24 mouse cellular contexts compared by ENCODE assay signal in the genomic region with DNA sequence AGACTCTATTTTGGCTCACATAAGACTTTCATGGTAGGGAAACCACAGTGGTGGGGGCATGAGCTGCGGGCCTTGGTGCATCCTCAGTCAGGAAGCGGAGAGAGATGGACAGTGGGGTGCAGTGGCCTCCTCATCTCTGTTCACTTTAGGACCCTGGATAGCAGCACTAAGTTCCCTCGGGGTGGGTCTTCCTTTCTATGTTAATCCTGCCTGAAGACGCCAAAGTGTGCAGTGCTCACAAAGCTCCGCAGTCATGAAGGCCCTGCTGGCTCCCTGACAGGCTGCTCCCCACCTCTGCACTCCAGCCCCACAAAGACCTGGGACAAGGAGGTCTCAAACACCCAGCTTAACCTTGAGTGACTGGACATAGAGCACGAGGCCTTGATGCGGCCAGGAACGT. TPM values are rescaled to one million over a fixed set of nuclear protein-coding genes. Genes with fewer than 3 reads are reported as not detected.
A peak's percentile ranks its signal among the peaks of the same experiment; 100 is the strongest.
DNase-seq lines count a peak whose midpoint lies in the region; ATAC-seq lines count a peak whose summit lies in the region.
"Had no signal": no experiment of that assay in that cellular context is flagged by ENCODE, and none has a peak within 500 bp of the region (broad histone marks: within the 10 kb centered on the region; RNA-seq: fewer than 3 reads in every experiment).

No protein-coding gene starts in this region.

- no peak overlapping the region for H3K4me3 ChIP-seq in forebrain, embryonic 10.5 days
- H3K4me3 ChIP-seq in forebrain, embryonic 13.5 days = no peak overlapping the region
- H3K4me3 ChIP-seq: embryonic facial prominence, embryonic 13.5 days; embryonic facial prominence, embryonic 15.5 days; erythroblast, embryonic 14.5 days had no signal

- H3K9ac ChIP-seq in forebrain, embryonic 13.5 days = no peak overlapping the region
- H3K9ac ChIP-seq: embryonic facial prominence, embryonic 13.5 days; embryonic facial prominence, embryonic 15.5 days had no signal

- peaks cover 67% of the 10 kb centered on the region for H3K27me3 ChIP-seq in forebrain, embryonic 10.5 days (ENCODE audit: poor library complexity, severe bottlenecking)
- H3K27me3 ChIP-seq in forebrain, embryonic 13.5 days = peaks cover 9% of the 10 kb centered on the region; the same call in 1 of the 2 replicates

- DNase-seq in forebrain, embryonic 10.5 days (ENCODE audit: extremely low spot score, low spot score) = no peak
- peak; percentile 59 for DNase-seq in R1 (ENCODE audit: low read depth, low spot score)
- DNase-seq in ovary, adult 18-20 months (ENCODE audit: low spot score) = no peak
- DNase-seq in urinary bladder, postnatal 4 days (ENCODE audit: low spot score in 2 of 2) = no peak
- DNase-seq: adrenal gland, adult 8-10 months; adrenal gland, postnatal 14 days; adrenal gland, postnatal 36 days; B cell, adult 2 months; cerebellum, adult 18-20 months; cerebellum, adult 8-10 months; cerebellum, adult 9-11 months; cerebellum, postnatal 14 days; cerebellum, postnatal 36 days; embryo, embryonic 11 days had no signal

- no peaks in the 10 kb centered on the region for H3K36me3 ChIP-seq in forebrain, embryonic 10.5 days (replicated peaks)
- H3K36me3 ChIP-seq in forebrain, embryonic 13.5 days (ENCODE audit: poor library complexity, severe bottlenecking) = no peaks in the 10 kb centered on the region
- H3K36me3 ChIP-seq: embryonic facial prominence, embryonic 13.5 days; embryonic facial prominence, embryonic 15.5 days; G1E had no signal

- H3K27ac ChIP-seq in forebrain, embryonic 10.5 days = 0 out of 2 replicates have a peak overlapping the region, but pooled peaks have one; percentile 44
- no peak overlapping the region for H3K27ac ChIP-seq in forebrain, embryonic 13.5 days
- H3K27ac ChIP-seq: embryonic facial prominence, embryonic 13.5 days; embryonic facial prominence, embryonic 15.5 days had no signal

- H3K4me2 ChIP-seq in forebrain, embryonic 13.5 days = no peak overlapping the region
- H3K4me2 ChIP-seq: embryonic facial prominence, embryonic 13.5 days; embryonic facial prominence, embryonic 15.5 days had no signal

- peaks cover 8% of the 10 kb centered on the region for H3K4me1 ChIP-seq in forebrain, embryonic 10.5 days
- no peaks in the 10 kb centered on the region for H3K4me1 ChIP-seq in forebrain, embryonic 13.5 days
- H3K4me1 ChIP-seq: embryonic facial prominence, embryonic 13.5 days; embryonic facial prominence, embryonic 15.5 days had no signal

- 59% methylated on average over 8 of the region's 8 CpGs for WGBS in forebrain, embryonic 10.5 days
- WGBS in forebrain, embryonic 13.5 days = 67% methylated on average over 8 of the region's 8 CpGs

- peaks cover 4% of the 10 kb centered on the region; the same call in 1 of the 2 replicates for H3K9me3 ChIP-seq in forebrain, embryonic 10.5 days
- no peaks in the 10 kb centered on the region for H3K9me3 ChIP-seq in forebrain, embryonic 13.5 days (replicated peaks)
- H3K9me3 ChIP-seq: embryonic facial prominence, embryonic 13.5 days; embryonic facial prominence, embryonic 15.5 days; G1E had no signal

- ATAC-seq in forebrain, embryonic 13.5 days = no peak
- ATAC-seq: activated CD4-positive, CD25-positive, alpha-beta regulatory T cell, adult 4 months; CD4-positive, CD25-positive, alpha-beta regulatory T cell, adult 4 months; forebrain, embryonic 14.5 days; forebrain, embryonic 16.5 days; Patski had no signal

RNA-seq across cellular contexts. Expression of gene Sox1, which starts 56.8 kb away (rescaled TPM):
- polyA plus RNA-seq in forebrain, embryonic 10.5 days (2016; fragmentation: Nextera tagmentation; extraction: Ambion mirVana) = 4.2 and 4.3 TPM in 2 replicates
- polyA plus RNA-seq in forebrain, embryonic 13.5 days (2015; fragmentation: Nextera tagmentation; extraction: Ambion mirVana) = 7.7 and 8.8 TPM in 2 replicates
- polyA plus RNA-seq: activated CD4-positive, CD25-positive, alpha-beta regulatory T cell, adult 4 months; CD4-positive, CD25-positive, alpha-beta regulatory T cell, adult 4 months; embryonic facial prominence, embryonic 13.5 days; G1E; Patski had no signal
